Mouse (Mus musculus): ENCODE results near the gene Dynlrb2.

Dynlrb2 gene

GRCm38 (mm10) chr8:116504477-116505120 is at the start of gene Dynlrb2:
Gene Dynlrb2, plus strand, starts transcription at chr8:116504974.
- DNase-seq (ENCODE audit: low read depth, low spot score): no peak

DNA sequence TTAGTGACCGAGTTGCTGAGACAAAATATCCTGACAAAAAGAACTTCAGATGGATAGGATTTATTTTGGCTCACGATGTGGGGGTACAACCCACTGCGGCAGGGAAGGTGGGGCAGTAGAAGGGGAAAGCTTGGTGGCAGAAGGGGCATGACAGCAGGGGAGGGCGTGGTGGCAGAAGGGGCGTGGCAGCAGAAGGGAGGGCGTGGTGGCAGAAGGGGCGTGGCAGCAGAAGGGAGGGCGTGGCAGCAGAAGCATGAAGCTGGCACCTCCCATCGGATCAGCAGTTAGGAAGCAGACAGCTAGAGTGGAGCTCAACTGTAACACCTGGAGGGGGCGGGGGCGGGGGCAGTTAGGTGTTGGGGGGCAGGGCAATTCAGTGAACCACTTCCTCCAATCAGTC is 46.2 kb upstream of the Dynlrb2 start:
- no peak for DNase-seq (ENCODE audit: low read depth, low spot score)

- DNase-seq (ENCODE audit: low read depth, low spot score): no peak
These were observed 43.3 kb upstream of the Dynlrb2 start for GRCm38 (mm10) chr8:116461472-116461871.

DNA sequence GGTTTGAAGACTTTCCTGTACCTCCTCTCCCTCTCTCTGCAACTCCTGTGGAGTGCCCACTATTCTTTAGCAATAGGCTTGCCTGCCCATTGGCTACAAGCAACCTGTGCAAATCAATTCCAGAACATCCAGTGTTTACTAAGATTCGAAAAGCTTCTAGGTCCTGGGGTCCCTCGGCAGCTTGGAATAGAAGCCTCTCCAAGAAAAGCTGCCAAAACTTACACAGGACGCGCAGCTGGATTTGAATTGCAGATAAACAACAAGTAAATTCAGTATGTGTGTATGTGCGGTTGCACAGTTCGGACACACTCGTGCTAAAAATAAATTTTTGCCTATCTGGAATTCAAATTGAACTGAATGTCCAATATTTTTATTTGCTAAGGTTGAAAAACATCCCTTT is 38.2 kb upstream of the Dynlrb2 start:
- DNase-seq (ENCODE audit: low read depth, low spot score): no peak

- DNase-seq (ENCODE audit: low read depth, low spot score): no peak
These were observed 37.7 kb upstream of the Dynlrb2 start for GRCm38 (mm10) chr8:116467027-116467426.

GRCm38 (mm10) chr8:116477941-116478340 is 26.8 kb upstream of the Dynlrb2 start:
- DNase-seq (ENCODE audit: low read depth, low spot score): no peak

- no peak for DNase-seq (ENCODE audit: low read depth, low spot score)
These were observed 26.1 kb upstream of the Dynlrb2 start for GRCm38 (mm10) chr8:116478681-116479080.

DNA sequence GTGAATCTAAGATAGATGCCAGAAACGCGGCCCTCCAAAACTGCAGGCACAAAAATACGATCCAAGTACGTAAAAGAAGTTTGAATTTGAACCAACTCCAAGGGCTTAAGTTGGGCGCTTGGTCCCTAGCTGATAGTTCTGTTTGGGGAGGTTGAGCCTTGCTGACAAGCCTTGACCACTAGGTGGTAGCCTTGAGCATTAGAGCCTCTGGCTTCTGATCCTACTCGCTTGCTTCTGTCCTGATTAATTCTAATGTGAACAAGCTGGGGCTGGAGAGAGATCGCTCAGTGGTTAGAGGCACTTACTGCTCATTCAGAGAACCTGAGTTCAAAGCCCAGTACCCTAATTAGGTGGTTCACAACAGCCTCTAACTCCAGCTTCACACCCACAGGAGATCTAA is 23.9 kb upstream of the Dynlrb2 start:
- DNase-seq (ENCODE audit: low read depth, low spot score): peak; percentile 75

DNA sequence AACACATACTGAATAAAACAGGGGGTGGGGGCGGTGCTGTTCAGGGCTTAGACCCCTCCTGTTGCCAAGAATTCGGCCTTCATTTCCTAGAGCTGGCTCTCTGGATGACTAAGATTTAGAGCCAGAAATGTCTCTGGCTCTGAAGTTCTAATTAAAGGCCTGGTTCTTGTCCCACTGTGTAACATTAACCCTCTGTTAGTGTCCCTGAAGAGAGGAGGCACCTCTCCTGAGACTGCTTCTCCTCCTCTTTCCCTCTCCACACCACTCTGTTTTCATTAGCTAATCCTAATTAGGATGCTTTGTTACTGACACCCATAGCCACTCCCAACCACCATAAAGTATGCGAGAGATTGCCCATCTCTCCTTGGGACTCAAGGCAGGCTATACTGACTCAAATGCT is 22.0 kb upstream of the Dynlrb2 start:
- DNase-seq (ENCODE audit: low read depth, low spot score): no peak

DNA sequence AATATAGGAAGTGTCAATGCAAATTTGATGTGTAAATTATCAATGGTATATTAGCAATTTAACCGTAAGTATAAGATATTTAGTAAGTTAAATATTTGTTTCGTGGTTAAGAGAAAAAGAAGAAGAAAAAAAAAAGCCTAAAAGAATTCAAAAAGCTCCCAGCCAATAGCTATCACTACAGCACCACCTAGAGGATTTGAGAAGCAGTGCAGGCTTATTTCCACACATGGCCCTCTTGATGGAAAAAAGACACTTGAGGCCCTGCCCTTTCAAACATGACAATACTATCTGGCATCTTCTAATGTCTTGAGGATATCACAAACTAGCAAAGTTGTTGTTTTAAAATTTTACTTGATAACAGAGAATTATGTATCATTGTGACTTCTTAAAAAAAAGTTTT is 20.7 kb upstream of the Dynlrb2 start:
- peak; percentile 58 for DNase-seq (ENCODE audit: low read depth, low spot score)

DNA sequence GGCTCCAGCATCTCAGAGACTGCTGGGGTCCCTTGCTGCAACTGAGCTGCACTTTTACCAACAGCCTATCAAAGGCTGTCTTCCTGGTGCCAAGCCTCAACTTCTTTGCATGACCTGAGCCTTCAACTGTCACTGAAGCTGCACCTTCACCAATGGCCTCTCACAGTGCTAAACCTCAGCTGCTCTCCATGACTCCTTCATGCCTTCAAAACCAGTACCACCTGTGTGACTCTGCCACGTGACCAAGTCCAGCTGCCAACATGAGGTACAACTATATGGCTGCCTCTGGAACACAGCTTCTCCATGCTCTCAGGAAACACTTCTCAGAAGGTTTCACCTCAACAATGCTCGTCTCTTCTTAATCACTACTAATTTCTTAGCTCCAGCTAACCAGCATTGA is 16.2 kb upstream of the Dynlrb2 start:
- no peak for DNase-seq (ENCODE audit: low read depth, low spot score)

GRCm38 (mm10) chr8:116500057-116500809 is 4.5 kb upstream of the Dynlrb2 start:
- DNase-seq (ENCODE audit: low read depth, low spot score): no peak

- DNase-seq (ENCODE audit: low read depth, low spot score): no peak
These were observed 3.9 kb downstream of the Dynlrb2 start for GRCm38 (mm10) chr8:116508721-116509120.

DNA sequence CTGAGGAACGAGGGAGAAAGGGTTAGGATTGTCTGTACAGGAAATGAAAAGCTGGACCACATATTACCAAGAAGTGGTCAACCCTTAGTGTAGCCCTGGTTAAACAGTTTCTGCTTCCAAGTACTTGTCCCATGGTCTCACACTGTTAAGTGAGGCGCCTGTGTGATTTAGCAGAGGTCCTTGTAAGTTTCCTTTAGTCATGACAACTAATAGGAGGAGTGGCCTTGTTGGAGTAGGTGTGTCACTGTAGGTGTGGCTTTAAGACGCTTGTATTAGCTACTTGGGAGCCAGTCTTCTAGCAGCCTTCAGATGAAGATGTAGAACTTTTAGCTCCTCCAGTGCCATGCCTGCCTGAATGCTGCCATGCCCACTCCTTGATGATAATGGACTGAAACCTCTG is 4.5 kb downstream of the Dynlrb2 start:
- no peak for DNase-seq (ENCODE audit: low read depth, low spot score)

DNA sequence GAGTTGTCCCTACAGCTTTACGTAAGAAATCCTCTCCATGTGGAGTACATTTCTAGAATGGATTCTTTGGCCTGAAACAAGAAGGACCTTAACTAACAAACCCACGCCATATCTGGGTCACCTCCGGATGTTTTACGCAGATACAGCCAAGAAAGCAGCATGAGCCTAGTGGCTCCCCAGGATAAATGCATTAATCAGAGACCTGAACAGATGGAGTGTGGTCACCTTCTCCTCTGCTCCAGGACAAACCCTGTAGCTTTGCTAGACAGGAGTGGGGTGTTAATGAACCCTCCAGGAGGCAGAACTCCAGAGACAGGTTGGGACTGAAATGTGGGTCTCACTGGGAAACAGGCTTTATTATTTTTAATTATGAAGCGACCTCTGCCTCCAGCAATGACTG is 14.9 kb downstream of the Dynlrb2 start:
- DNase-seq (ENCODE audit: low read depth, low spot score): no peak

DNA sequence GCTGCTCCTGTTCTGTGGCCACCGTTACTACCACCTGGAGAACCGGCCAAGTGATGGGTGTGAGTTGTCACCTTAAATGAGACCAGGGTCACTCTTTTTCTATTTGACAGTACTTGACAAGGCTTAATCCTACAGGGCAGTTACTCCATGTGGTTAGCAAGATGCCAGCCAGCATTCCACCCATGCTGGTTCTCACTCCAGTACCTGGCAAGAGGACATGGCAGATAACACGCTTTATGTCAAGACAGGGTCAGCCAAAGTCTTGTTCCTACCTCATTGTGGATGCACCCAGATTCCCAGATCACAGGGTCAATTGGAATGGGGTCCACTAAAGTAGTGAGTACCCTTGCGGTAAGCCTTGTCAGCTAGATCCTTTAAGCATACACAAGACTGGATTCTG is 16.4 kb downstream of the Dynlrb2 start:
- no peak for DNase-seq (ENCODE audit: low read depth, low spot score)

DNA sequence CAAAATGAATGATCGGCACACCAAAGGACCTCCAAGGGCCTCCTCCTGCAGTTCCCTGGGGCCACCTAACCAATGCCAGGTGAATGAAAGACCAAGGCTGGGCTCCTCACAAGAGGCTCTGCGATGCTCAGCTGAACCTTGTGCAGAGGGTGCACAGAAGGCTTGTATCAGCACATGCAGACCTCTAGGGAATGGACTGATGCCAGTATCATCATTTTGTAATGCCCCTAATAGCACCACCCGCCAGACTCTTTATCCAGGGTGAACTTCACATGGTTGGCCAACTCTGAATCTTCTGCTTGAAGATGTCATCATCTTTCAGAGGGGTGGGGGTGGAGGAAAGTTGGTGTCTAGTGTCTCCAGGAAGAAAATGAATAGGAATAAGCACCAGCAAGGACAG is 16.9 kb downstream of the Dynlrb2 start:
- no peak for DNase-seq (ENCODE audit: low read depth, low spot score)

GRCm38 (mm10) chr8:116522104-116522767 is 17.5 kb downstream of the Dynlrb2 start:
- no peak for DNase-seq (ENCODE audit: low read depth, low spot score)

DNA sequence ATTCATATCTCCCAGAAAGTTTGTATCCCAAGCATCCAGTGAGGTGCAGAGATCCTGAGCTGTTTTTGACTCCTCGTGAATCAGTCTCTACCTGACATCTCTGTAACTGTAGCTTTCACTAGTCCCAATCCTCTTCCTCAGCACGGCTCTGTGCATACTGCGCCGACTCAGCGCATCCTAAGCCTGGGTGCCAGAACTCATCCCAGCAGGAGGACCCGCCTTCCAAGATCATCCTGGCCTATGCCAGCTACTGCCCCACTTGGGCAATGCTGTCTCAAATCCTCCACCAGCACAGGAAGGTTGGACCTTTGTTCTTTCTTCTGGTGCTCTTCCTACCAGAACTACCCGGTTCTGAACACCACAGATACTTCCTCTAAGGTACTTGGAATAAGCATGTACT is 20.1 kb downstream of the Dynlrb2 start:
- no peak for DNase-seq (ENCODE audit: low read depth, low spot score)

DNA sequence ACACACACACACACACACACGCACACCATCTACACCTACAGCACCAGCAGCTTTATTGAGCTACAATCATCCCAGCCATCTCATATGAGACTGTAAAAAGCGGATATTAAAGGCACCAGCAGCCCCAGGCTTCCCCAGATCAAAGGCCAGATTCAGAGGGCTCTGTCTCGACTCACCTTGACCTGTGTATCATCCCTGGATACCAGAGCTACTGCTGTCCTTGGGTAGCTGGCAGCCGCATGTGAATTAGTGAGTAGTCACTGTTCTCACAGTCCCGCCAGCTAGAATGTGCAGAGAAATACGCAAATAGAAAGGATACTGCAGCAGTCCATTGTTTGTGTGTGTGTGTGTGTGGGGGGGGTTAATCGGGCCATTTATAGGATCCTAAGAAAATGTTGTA is 24.0 kb downstream of the Dynlrb2 start:
- no peak for DNase-seq (ENCODE audit: low read depth, low spot score)

GRCm38 (mm10) chr8:116533081-116533480 is 28.3 kb downstream of the Dynlrb2 start:
- DNase-seq (ENCODE audit: low read depth, low spot score): peak; percentile 6

DNA sequence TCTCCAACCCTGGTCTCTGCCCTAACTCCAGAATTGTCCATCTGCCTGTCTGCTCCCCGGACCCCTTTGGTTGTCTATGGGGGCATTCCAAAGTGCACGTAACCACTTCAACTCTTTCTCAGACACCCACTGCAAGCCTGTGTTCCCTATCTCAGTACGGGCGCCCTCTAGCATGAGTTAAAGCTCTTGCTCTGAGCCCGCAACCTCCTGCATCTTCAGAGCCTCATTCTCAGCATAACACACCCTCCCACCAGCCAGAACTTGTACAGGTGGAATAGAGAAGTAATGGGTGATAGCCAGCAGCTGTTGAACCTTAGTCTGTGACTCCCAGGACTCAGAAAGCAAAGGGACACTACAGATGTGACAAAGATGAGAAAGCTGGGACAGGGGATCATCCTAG is 32.0 kb downstream of the Dynlrb2 start:
- DNase-seq (ENCODE audit: low read depth, low spot score): no peak

DNA sequence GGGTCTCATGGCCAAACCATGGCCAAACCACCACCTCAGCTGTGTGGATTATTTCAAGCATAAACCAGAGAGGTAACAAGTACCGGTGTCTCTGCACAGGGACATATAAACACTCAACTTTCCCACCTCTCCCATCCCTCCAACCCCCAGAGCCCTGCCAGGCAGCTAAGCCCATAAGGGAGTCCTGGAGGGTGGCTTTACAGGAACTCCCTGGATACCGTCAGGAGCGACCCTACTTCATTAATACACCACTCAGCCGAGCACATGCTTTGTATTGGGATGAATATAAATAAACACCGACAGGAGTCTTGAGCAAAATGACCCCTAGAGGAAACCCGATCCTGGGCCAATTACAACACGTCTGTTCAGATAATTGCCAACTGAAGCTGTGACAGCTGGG is 34.0 kb downstream of the Dynlrb2 start:
- DNase-seq (ENCODE audit: low read depth, low spot score): no peak
